ENCODE assay signal across 10 mouse cellular contexts in the genomic region with DNA sequence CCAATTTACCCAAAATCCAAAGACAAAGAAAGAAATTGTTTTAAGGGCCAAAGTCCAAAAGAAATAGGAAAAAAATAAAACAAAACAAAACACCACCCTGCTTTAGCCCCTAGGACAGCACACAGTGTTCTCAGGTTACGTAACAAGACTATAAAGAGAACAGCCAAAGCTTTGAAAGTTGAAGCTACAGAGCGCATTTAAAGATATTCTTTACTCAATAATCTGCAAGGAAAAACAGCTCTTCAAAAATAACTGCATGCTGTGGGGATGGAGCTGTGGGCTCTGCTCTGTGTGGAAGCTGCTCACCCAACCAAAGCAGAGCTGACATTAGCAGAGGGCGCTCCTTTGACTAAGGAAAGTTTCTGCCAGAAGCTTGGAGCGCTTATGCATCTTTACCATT.
DNase-seq lines count a peak whose midpoint lies in the region; ATAC-seq and TF ChIP-seq lines count a peak whose summit lies in the region.
"Had no signal": no experiment of that assay in that cellular context is flagged by ENCODE, and none has a peak within 500 bp of the region (broad histone marks: within the 10 kb centered on the region; RNA-seq: fewer than 3 reads in every experiment).

No protein-coding gene starts in this region.

- intact Hi-C loops in heart, postnatal 10 days (cut with DNase I), result no loop called here
- intact Hi-C loops in left cerebral cortex, adult 2 months (cut with DNase I), result loop anchor here (1.0 to 2.0 kb wide), 2 partner anchors 28 to 52 kb away; no protein-coding TSS in a partner anchor

- no peaks in the 10 kb centered on the region for H3K9me3 ChIP-seq in stomach, postnatal 0 days (ENCODE audit: control insufficient read depth, low read length)
- H3K9me3 ChIP-seq: stomach, embryonic 15.5 days had no signal

- DNase-seq in heart, adult 9 months (ENCODE audit: low spot score in 2 of 2), result peak; percentile 65 to 78
- DNase-seq in heart, postnatal 10 days, result no peak
- peak; percentile 68 for DNase-seq in right cerebral cortex, adult 18-20 months
- DNase-seq in right cerebral cortex, postnatal 4 days, result no peak
- DNase-seq in left cerebral cortex, adult 2 months (ENCODE audit: extremely low spot score in 1 of 2, low spot score in 2 of 2), result peak in 1 of 2 experiments; percentile 45
- DNase-seq in stomach, postnatal 0 days (ENCODE audit: low spot score), result no peak
- DNase-seq in spleen, adult 18-20 months, result no peak
- no peak for DNase-seq in adrenal gland, adult 18-20 months (ENCODE audit: low spot score in 2 of 2)

- H3K4me2 ChIP-seq in stomach, postnatal 0 days (replicated peaks; ENCODE audit: low read depth), result no peak overlapping the region
- H3K4me2 ChIP-seq: stomach, embryonic 15.5 days had no signal

- H3K4me3 ChIP-seq in left cerebral cortex, adult 2 months, result no peak overlapping the region
- H3K4me3 ChIP-seq in stomach, postnatal 0 days (ENCODE audit: low read depth, low read length), result no peak overlapping the region
- H3K4me3 ChIP-seq: erythroblast, embryonic 14.5 days; stomach, embryonic 15.5 days had no signal

- TF ChIP-seq CTCF in left cerebral cortex, adult 2 months (IDR thresholded peaks at IDR 0.05), result peak; percentile 12
- no peak for TF ChIP-seq CTCF in stomach, postnatal 0 days (IDR thresholded peaks at IDR 0.05; ENCODE audit: low read depth)

- no peak overlapping the region for H3K9ac ChIP-seq in stomach, postnatal 0 days (ENCODE audit: low read length)
- H3K9ac ChIP-seq: stomach, embryonic 15.5 days had no signal

- WGBS in stomach, postnatal 0 days, result 64% methylated on average over 4 of the region's 4 CpGs

- TF ChIP-seq EP300 in stomach, postnatal 0 days (optimal IDR thresholded peaks at IDR 0.05), result no peak

- H3K27me3 ChIP-seq in stomach, postnatal 0 days (ENCODE audit: control insufficient read depth, insufficient read depth, low read length), result no peaks in the 10 kb centered on the region
- H3K27me3 ChIP-seq: stomach, embryonic 15.5 days had no signal

- no peak for ATAC-seq in stomach, postnatal 0 days (ENCODE audit: low FRiP score, low TSS enrichment)

- peak overlapping the region; percentile 83 for H3K27ac ChIP-seq in left cerebral cortex, adult 2 months
- 0 out of 2 replicates have a peak overlapping the region, but pooled peaks have one; percentile 30 for H3K27ac ChIP-seq in stomach, postnatal 0 days (replicated peaks)
- H3K27ac ChIP-seq: stomach, embryonic 15.5 days had no signal

- H3K4me1 ChIP-seq in stomach, postnatal 0 days (replicated peaks; ENCODE audit: control insufficient read depth, insufficient read depth), result no peaks in the 10 kb centered on the region
- H3K4me1 ChIP-seq: stomach, embryonic 15.5 days had no signal

- H3K36me3 ChIP-seq in stomach, postnatal 0 days (ENCODE audit: control insufficient read depth, insufficient read depth, low read length), result no peaks in the 10 kb centered on the region

Comparison
In these comparisons a context has a peak if more than half of its experiments do, and no peak if none do; other contexts are left out.
1. DNase-seq: peak in heart, adult 9 months (2 of 2) and right cerebral cortex, adult 18-20 months (single experiment); none in heart, postnatal 10 days (0 of 2), right cerebral cortex, postnatal 4 days (single experiment), stomach, postnatal 0 days (single experiment), spleen, adult 18-20 months (0 of 2) and adrenal gland, adult 18-20 months (0 of 2).